Comparison of ENCODE assay signal across 8 mouse cellular contexts in the genomic region with DNA sequence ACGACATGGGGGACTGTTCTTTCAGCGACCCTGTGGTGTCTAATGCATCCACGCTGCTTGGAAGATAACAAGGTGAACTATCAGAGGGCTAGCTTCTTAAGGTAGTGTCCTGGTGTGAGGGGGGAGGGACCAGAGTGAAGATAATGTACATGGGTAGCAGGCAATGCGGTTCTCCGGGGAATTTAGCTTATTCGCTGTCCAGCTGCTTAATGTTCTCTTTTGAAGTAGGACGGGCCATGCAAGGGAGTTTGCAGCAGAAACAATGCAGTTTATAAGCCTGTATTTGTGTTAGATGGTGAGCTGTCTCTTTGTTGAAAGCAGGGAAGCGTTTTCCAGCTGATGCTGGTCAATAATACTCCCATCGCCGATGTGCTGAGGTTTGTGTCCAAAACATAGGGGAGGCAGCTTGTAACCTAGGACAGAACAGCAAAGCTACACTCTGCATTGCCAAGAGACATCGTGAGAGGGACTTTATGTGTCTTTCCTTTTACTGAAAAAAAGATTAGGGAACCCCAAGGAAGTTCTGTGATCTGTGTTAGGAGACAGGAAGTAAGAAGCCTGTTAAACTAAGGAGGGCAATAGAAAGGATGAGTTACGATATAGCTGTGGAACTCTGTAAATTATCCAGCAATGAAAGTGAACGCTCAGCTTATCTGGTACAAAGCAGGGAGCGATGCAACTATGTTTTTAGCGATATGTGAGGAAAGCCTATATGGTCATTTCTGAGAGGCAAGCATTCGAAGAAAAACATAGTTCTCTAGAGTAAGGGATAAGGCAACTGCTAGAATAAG. TPM values are rescaled to one million over a fixed set of nuclear protein-coding genes. Genes with fewer than 3 reads are reported as not detected.
A peak's percentile ranks its signal among the peaks of the same experiment; 100 is the strongest.
DNase-seq lines count a peak whose midpoint lies in the region; ATAC-seq lines count a peak whose summit lies in the region.

No protein-coding gene starts in this region.

- H3K4me3 ChIP-seq in heart, embryonic 15.5 days, result no peak overlapping the region
- peak overlapping the region; percentile 25; the same call in 1 of the 2 replicates for H3K4me3 ChIP-seq in embryonic facial prominence, embryonic 13.5 days
- H3K4me3 ChIP-seq in limb, embryonic 11.5 days (ENCODE audit: low read depth, low read length), result no peak overlapping the region

- H3K4me2 ChIP-seq in heart, embryonic 15.5 days, result peak overlapping the region; percentile 46
- peak overlapping the region; percentile 50 for H3K4me2 ChIP-seq in embryonic facial prominence, embryonic 13.5 days
- H3K4me2 ChIP-seq in limb, embryonic 11.5 days (ENCODE audit: low read depth, severe bottlenecking), result no peak overlapping the region

- H3K36me3 ChIP-seq in heart, embryonic 15.5 days, result no peaks in the 10 kb centered on the region
- no peaks in the 10 kb centered on the region for H3K36me3 ChIP-seq in embryonic facial prominence, embryonic 13.5 days
- H3K36me3 ChIP-seq in limb, embryonic 11.5 days (ENCODE audit: control insufficient read depth, insufficient read depth, low read length), result no peaks in the 10 kb centered on the region

- ATAC-seq in heart, embryonic 15.5 days (replicated peaks; ENCODE audit: insufficient number of reproducible peaks, insufficient read depth, low FRiP score, low read depth), result no peak
- ATAC-seq in embryonic facial prominence, embryonic 13.5 days (ENCODE audit: insufficient number of reproducible peaks, insufficient read depth, low FRiP score, low TSS enrichment, low read depth), result no peak
- ATAC-seq in limb, embryonic 11.5 days (ENCODE audit: insufficient number of reproducible peaks, low FRiP score, low TSS enrichment, low read depth), result no peak

- no peak for DNase-seq in heart, postnatal 36 days
- DNase-seq in ZHBTc4 (ENCODE audit: low read depth, low spot score), result peak; percentile 5
- peak; percentile 25 for DNase-seq in limb, embryonic 11.5 days (ENCODE audit: low spot score)
- DNase-seq in ovary, postnatal 14 days (ENCODE audit: low spot score), result no peak
- no peak for DNase-seq in ovary, postnatal 10 days (ENCODE audit: low spot score)
- no peak for DNase-seq in kidney, adult 8-10 months

- H3K27me3 ChIP-seq in heart, embryonic 15.5 days, result 0 out of 2 replicates have a peak, but pooled peaks cover 3% of the 10 kb centered on the region
- H3K27me3 ChIP-seq in embryonic facial prominence, embryonic 13.5 days, result peaks cover 11% of the 10 kb centered on the region; the same call in 1 of the 2 replicates
- H3K27me3 ChIP-seq in limb, embryonic 11.5 days (ENCODE audit: control insufficient read depth, insufficient read depth, low read length), result no peaks in the 10 kb centered on the region

- H3K27ac ChIP-seq in heart, embryonic 15.5 days, result no peak overlapping the region
- no peak overlapping the region for H3K27ac ChIP-seq in embryonic facial prominence, embryonic 13.5 days
- H3K27ac ChIP-seq in limb, embryonic 11.5 days (replicated peaks; ENCODE audit: low read depth, low read length), result no peak overlapping the region

- intact Hi-C loops in heart, postnatal 36 days (cut with DNase I), result no loop called here

- WGBS in heart, embryonic 15.5 days, result 21% methylated on average over 16 of the region's 16 CpGs
- 21% methylated on average over 16 of the region's 16 CpGs for WGBS in embryonic facial prominence, embryonic 13.5 days
- 21% methylated on average over 16 of the region's 16 CpGs for WGBS in limb, embryonic 11.5 days

- H3K9me3 ChIP-seq in heart, embryonic 15.5 days (replicated peaks), result no peaks in the 10 kb centered on the region
- no peaks in the 10 kb centered on the region for H3K9me3 ChIP-seq in embryonic facial prominence, embryonic 13.5 days
- H3K9me3 ChIP-seq in limb, embryonic 11.5 days (ENCODE audit: control insufficient read depth, low read length), result no peaks in the 10 kb centered on the region

- H3K4me1 ChIP-seq in heart, embryonic 15.5 days (replicated peaks), result 0 out of 2 replicates have a peak, but pooled peaks cover 2% of the 10 kb centered on the region
- peaks cover 7% of the 10 kb centered on the region; the same call in 1 of the 2 replicates for H3K4me1 ChIP-seq in embryonic facial prominence, embryonic 13.5 days
- H3K4me1 ChIP-seq in limb, embryonic 11.5 days (ENCODE audit: control insufficient read depth, insufficient read depth, low read length), result no peaks in the 10 kb centered on the region

- no peak overlapping the region for H3K9ac ChIP-seq in heart, embryonic 15.5 days
- H3K9ac ChIP-seq in embryonic facial prominence, embryonic 13.5 days, result no peak overlapping the region
- H3K9ac ChIP-seq in limb, embryonic 11.5 days (ENCODE audit: low read length), result no peak overlapping the region

RNA-seq across cellular contexts. Expression of a gene that starts 0.9 kb away (rescaled TPM):
- polyA plus RNA-seq in heart, embryonic 15.5 days (2015; fragmentation: Nextera tagmentation; extraction: Ambion mirVana), result 0.05 TPM in 1 of 2 replicates, not detected in the other
- not detected for total RNA-seq in heart, postnatal 36 days (2021)
- 0.28 and 0.49 TPM in 2 replicates for polyA plus RNA-seq in embryonic facial prominence, embryonic 13.5 days (2015; fragmentation: Nextera tagmentation; extraction: Ambion mirVana)
- 0.06 TPM in 1 of 2 replicates, not detected in the other for polyA plus RNA-seq in limb, embryonic 11.5 days (2014; fragmentation: Nextera tagmentation; extraction: Ambion mirVana)

Comparison
In these comparisons a context has a peak if more than half of its experiments do, and no peak if none do; other contexts are left out.
1. DNase-seq: peak in ZHBTc4 (single experiment) and limb, embryonic 11.5 days (single experiment); none in heart, postnatal 36 days (0 of 2), ovary, postnatal 14 days (single experiment), ovary, postnatal 10 days (single experiment) and kidney, adult 8-10 months (0 of 2).